Mouse (Mus musculus) ES-E14 (cell line): ENCODE results near the gene Abhd17c.

Source experiments
- HCFC1 ChIP-seq: IDR thresholded peaks from 2 replicates; pipeline ENCODE4 v1.6.1; 2012; ENCODE audit warnings: low read length, inconsistent platforms, borderline replicate concordance; ENCODE audit not compliant: insufficient read depth
- ZNF384 ChIP-seq: IDR thresholded peaks from 2 replicates; pipeline ENCODE4 v1.6.1; 2012; ENCODE audit warnings: low read depth, low read length, inconsistent platforms

GRCm38 (mm10) chr7:84142196-84142595 is 9.5 kb downstream of the Abhd17c start:
- TF ChIP-seq ZNF384 (no peak), HCFC1 (no peak)
